Mouse (Mus musculus) bone marrow macrophage, adult 2 months (primary cell): ENCODE measurements around the gene Cplx2. TPM values are rescaled to one million over a fixed set of nuclear protein-coding genes. Genes with fewer than 3 reads are reported as not detected.

ENCODE experiments used
- H3K27ac ChIP-seq: 2 replicates; pipeline ENCODE4 v1.5.1; 2012; ENCODE audit warnings: low read depth, low read length; ENCODE audit not compliant: insufficient read depth
- H3K4me1 ChIP-seq: 2 replicates; pipeline ENCODE4 v1.6.1; 2012; ENCODE audit warnings: low read length; ENCODE audit not compliant: control insufficient read depth, insufficient read depth
- H3K4me3 ChIP-seq: 2 replicates; pipeline ENCODE4 v1.5.1; 2012; ENCODE audit warnings: mild to moderate bottlenecking, low read length, moderate library complexity; ENCODE audit not compliant: insufficient read depth
- CTCF ChIP-seq: IDR thresholded peaks from 2 replicates; pipeline ENCODE4 v1.5.1; 2012; ENCODE audit warnings: low read depth, mild to moderate bottlenecking, low read length, moderate library complexity
- POLR2A ChIP-seq: IDR thresholded peaks from 2 replicates; pipeline ENCODE4 v1.6.1; 2012; ENCODE audit warnings: mild to moderate bottlenecking, low read depth, low read length, borderline replicate concordance
- polyA plus RNA-seq: library from polyadenylated mRNA; stranded (reverse); fragments of >200 nt; gene quantifications from 2 replicates; pipeline ENCODE4 v1.2.4, GENCODE M21; 2012; ENCODE audit not compliant: missing spikeins, insufficient read depth, insufficient read length

The Cplx2 gene
- polyA plus RNA-seq, 1 experiment = not detected

- H3K4me1 ChIP-seq = no peaks in the 10 kb centered on the region
- no peak for TF ChIP-seq POLR2A
- H3K4me3 ChIP-seq = no peak overlapping the region
- H3K27ac ChIP-seq = no peak overlapping the region
Observed at GRCm38 (mm10) chr13:54401180-54401569, 30.0 kb downstream of the Cplx2 start.

- no peak overlapping the region for H3K4me3 ChIP-seq
- no peaks in the 10 kb centered on the region for H3K4me1 ChIP-seq
- no peak overlapping the region for H3K27ac ChIP-seq
- TF ChIP-seq CTCF (no peak), POLR2A (no peak)
Observed at GRCm38 (mm10) chr13:54402346-54402745, 31.2 kb downstream of the Cplx2 start.

- Histone ChIP-seq H3K4me3 (no peak overlapping the region), H3K4me1 (no peaks in the 10 kb centered on the region), H3K27ac (no peak overlapping the region)
- no peak for TF ChIP-seq POLR2A
- TF ChIP-seq CTCF = no peak
Observed at GRCm38 (mm10) chr13:54403224-54404070, 32.3 kb downstream of the Cplx2 start.

- no peaks in the 10 kb centered on the region for H3K4me1 ChIP-seq
- no peak overlapping the region for H3K4me3 ChIP-seq
- no peak for TF ChIP-seq POLR2A
- TF ChIP-seq CTCF = no peak
- no peak overlapping the region for H3K27ac ChIP-seq
Observed at GRCm38 (mm10) chr13:54404205-54404604, 33.1 kb downstream of the Cplx2 start.

GRCm38 (mm10) chr13:54405805-54406204, 34.7 kb downstream of the Cplx2 start:
- TF ChIP-seq CTCF = no peak
- no peak for TF ChIP-seq POLR2A
- Histone ChIP-seq H3K27ac (no peak overlapping the region), H3K4me1 (no peaks in the 10 kb centered on the region), H3K4me3 (no peak overlapping the region)

- Histone ChIP-seq H3K4me1 (no peaks in the 10 kb centered on the region), H3K27ac (no peak overlapping the region), H3K4me3 (no peak overlapping the region)
- TF ChIP-seq CTCF (no peak), POLR2A (no peak)
Observed at GRCm38 (mm10) chr13:54411656-54412055, 40.5 kb downstream of the Cplx2 start.

- no peak overlapping the region for H3K27ac ChIP-seq
- TF ChIP-seq CTCF (no peak), POLR2A (no peak)
- H3K4me1 ChIP-seq = no peaks in the 10 kb centered on the region
- H3K4me3 ChIP-seq = no peak overlapping the region
Observed at GRCm38 (mm10) chr13:54412236-54412635, 41.1 kb downstream of the Cplx2 start.

GRCm38 (mm10) chr13:54412721-54413120, 41.6 kb downstream of the Cplx2 start:
- no peaks in the 10 kb centered on the region for H3K4me1 ChIP-seq
- TF ChIP-seq CTCF = no peak
- TF ChIP-seq POLR2A = no peak
- H3K4me3 ChIP-seq = no peak overlapping the region
- no peak overlapping the region for H3K27ac ChIP-seq

- Histone ChIP-seq H3K4me1 (no peaks in the 10 kb centered on the region), H3K4me3 (no peak overlapping the region), H3K27ac (no peak overlapping the region)
- TF ChIP-seq POLR2A (no peak), CTCF (no peak)
Observed at GRCm38 (mm10) chr13:54415059-54415458, 43.9 kb downstream of the Cplx2 start.

- Histone ChIP-seq H3K4me3 (no peak overlapping the region), H3K4me1 (no peaks in the 10 kb centered on the region), H3K27ac (no peak overlapping the region)
- no peak for TF ChIP-seq POLR2A
- TF ChIP-seq CTCF = no peak
Observed at GRCm38 (mm10) chr13:54418781-54419327, 47.7 kb downstream of the Cplx2 start.
